In genomic region chr2:60269856-60270479, GRCm38 (mm10) we compare ENCODE assay signal across 24 mouse cellular contexts. TPM values are rescaled to one million over a fixed set of nuclear protein-coding genes. Genes with fewer than 3 reads are reported as not detected.
DNase-seq lines count a peak whose midpoint lies in the region; ATAC-seq and TF ChIP-seq lines count a peak whose summit lies in the region.
"Had no signal": no experiment of that assay in that cellular context is flagged by ENCODE, and none has a peak within 500 bp of the region (broad histone marks: within the 10 kb centered on the region; RNA-seq: fewer than 3 reads in every experiment).

No protein-coding gene starts in this region.

- DNase-seq in heart, adult 11 months, result peak; percentile 76
- DNase-seq in heart, postnatal 36 days, result no peak
- peak; percentile 98 for DNase-seq in liver, adult 2 months (ENCODE audit: extremely low read depth, low read depth, low spot score)
- DNase-seq in kidney, postnatal 14 days, result peak; percentile 56
- DNase-seq in adrenal gland, adult 8-10 months, result no peak
- DNase-seq in right cerebral cortex, adult 18-20 months, result no peak
- DNase-seq: adrenal gland, postnatal 25 days; cerebellum, adult 8-10 months; cerebellum, postnatal 36 days; embryo, embryonic 11 days; liver, embryonic 13.5 days; lung, postnatal 4 days; midbrain, embryonic 14.5 days; retina, postnatal 1 day; thymus, postnatal 25 days had no signal

- peaks cover 33% of the 10 kb centered on the region for H3K79me2 ChIP-seq in liver, adult 2 months (ENCODE audit: control insufficient read depth, insufficient read depth, low read length)

- H3K9me3 ChIP-seq in liver, embryonic 12.5 days (replicated peaks), result no peaks in the 10 kb centered on the region
- H3K9me3 ChIP-seq: liver, embryonic 13.5 days; lung, embryonic 15.5 days; stomach, embryonic 15.5 days had no signal

- H3K36me3 ChIP-seq in liver, adult 2 months (ENCODE audit: control insufficient read depth, insufficient read depth, low read length), result peaks cover 53% of the 10 kb centered on the region
- H3K36me3 ChIP-seq in liver, embryonic 12.5 days, result peaks cover 20% of the 10 kb centered on the region; the same call in 1 of the 2 replicates
- H3K36me3 ChIP-seq: lung, embryonic 15.5 days; stomach, embryonic 15.5 days had no signal

- H3K4me1 ChIP-seq in liver, adult 2 months (ENCODE audit: control insufficient read depth, insufficient read depth, low read length), result peaks cover 27% of the 10 kb centered on the region
- H3K4me1 ChIP-seq in liver, embryonic 12.5 days, result no peaks in the 10 kb centered on the region; the same call in 1 of the 2 replicates
- H3K4me1 ChIP-seq: hindbrain, embryonic 10.5 days; liver, embryonic 13.5 days; stomach, embryonic 15.5 days had no signal

- peak overlapping the region; percentile 79 for H3K27ac ChIP-seq in liver, adult 2 months (replicated peaks; ENCODE audit: insufficient read depth, low read depth, low read length)
- no peak overlapping the region for H3K27ac ChIP-seq in liver, embryonic 12.5 days
- H3K27ac ChIP-seq: heart, embryonic 10.5 days; hindbrain, embryonic 10.5 days; limb, embryonic 10.5 days; liver, embryonic 13.5 days; lung, embryonic 15.5 days; stomach, embryonic 15.5 days had no signal

- no peak for TF ChIP-seq POLR2A in liver, adult 2 months (IDR thresholded peaks at IDR 0.05; ENCODE audit: extremely low read depth, insufficient read depth, low read length)

- no peak for ATAC-seq in liver, embryonic 12.5 days
- ATAC-seq: forebrain, embryonic 14.5 days; hindbrain, embryonic 16.5 days had no signal

- intact Hi-C loops in heart, postnatal 36 days (cut with DNase I), result no loop called here

- H3K4me2 ChIP-seq in liver, embryonic 12.5 days, result no peak overlapping the region
- H3K4me2 ChIP-seq: liver, embryonic 13.5 days; lung, embryonic 15.5 days; stomach, embryonic 15.5 days had no signal

- no peak overlapping the region for H3K4me3 ChIP-seq in liver, adult 2 months (ENCODE audit: insufficient read depth, low read depth, low read length)
- no peak overlapping the region for H3K4me3 ChIP-seq in liver, embryonic 12.5 days
- H3K4me3 ChIP-seq: heart, embryonic 10.5 days; hindbrain, embryonic 10.5 days; limb, embryonic 10.5 days; liver, embryonic 13.5 days; lung, embryonic 15.5 days; stomach, embryonic 15.5 days had no signal

- H3K27me3 ChIP-seq in liver, adult 2 months (ENCODE audit: control insufficient read depth, insufficient read depth, low read length), result no peaks in the 10 kb centered on the region
- H3K27me3 ChIP-seq in liver, embryonic 12.5 days (replicated peaks), result no peaks in the 10 kb centered on the region
- H3K27me3 ChIP-seq: liver, embryonic 13.5 days; lung, embryonic 15.5 days; stomach, embryonic 15.5 days had no signal

- peak overlapping the region; percentile 56 for H3K9ac ChIP-seq in liver, adult 2 months (ENCODE audit: low read depth, low read length)
- no peak overlapping the region for H3K9ac ChIP-seq in liver, embryonic 12.5 days
- H3K9ac ChIP-seq: liver, embryonic 13.5 days; lung, embryonic 15.5 days; stomach, embryonic 15.5 days had no signal

- WGBS in liver, adult 2 months, result 25% methylated on average over 14 of the region's 14 CpGs
- 83% methylated on average over 14 of the region's 14 CpGs for WGBS in liver, embryonic 12.5 days (ENCODE audit: insufficient replicate concordance)

- TF ChIP-seq CTCF in liver, adult 2 months (IDR thresholded peaks at IDR 0.05; ENCODE audit: low read depth, low read length), result no peak

RNA-seq across cellular contexts. Expression of gene Cd302, which starts 14.3 kb away (rescaled TPM):
- 10 to 100 TPM in 1 of 2 experiments, 1 to 10 TPM in 1; 9.7 to 11.4 TPM for total RNA-seq in heart, postnatal 36 days (2021)
- total RNA-seq in liver, adult 2 months (2014; rRNA removed), result 440 and 468 TPM in 2 replicates
- 200 and 218 TPM in 2 replicates for polyA plus RNA-seq in liver, adult 2 months (2012; rRNA removed)
- 42.2 and 42.4 TPM in 2 replicates for polyA plus RNA-seq in liver, embryonic 12.5 days (2016; fragmentation: Nextera tagmentation; extraction: Ambion mirVana)
- 10 to 100 TPM; 24.5 to 44.9 (median 34.8) TPM for total RNA-seq in adrenal gland, adult 8-10 months (2022)
- total RNA-seq: megakaryocyte-erythroid progenitor cell, adult 5-6 weeks had no signal

Comparison
In these comparisons a context has a peak if more than half of its experiments do, and no peak if none do; other contexts are left out.
1. DNase-seq: peak in heart, adult 11 months (single experiment), liver, adult 2 months (single experiment) and kidney, postnatal 14 days (single experiment); none in heart, postnatal 36 days (0 of 2), adrenal gland, adult 8-10 months (single experiment) and right cerebral cortex, adult 18-20 months (single experiment).